Mouse (Mus musculus) CH12.LX (cell line): ENCODE results near the gene Gm40460. TPM values are rescaled to one million over a fixed set of nuclear protein-coding genes. Genes with fewer than 3 reads are reported as not detected.
"Not testable (repeated sequence)": the region's sequence is repeated elsewhere in the genome, so short reads cannot be mapped to it uniquely, and the experiment has no call there.

Experiments used
- DNase-seq: peaks from one replicate; pipeline ENCODE4 v3.0.0-alpha.2; 2013; ENCODE audit errors: extremely low read depth
- H3K27ac ChIP-seq: 2 replicates; pipeline ENCODE4 v1.5.1; 2012; ENCODE audit warnings: low read depth, mild to moderate bottlenecking, control low read depth, moderate library complexity; ENCODE audit not compliant: insufficient read depth
- H3K27me3 ChIP-seq: replicated peaks from 2 replicates; pipeline ENCODE3; 2012; ENCODE audit warnings: inconsistent platforms
- H3K36me3 ChIP-seq, 2 experiments: replicated peaks in 1 of 2; 2 replicates each; pipeline versions ENCODE3 to v1.6.1; 2012; ENCODE audit warnings: inconsistent platforms in 1 of 2, low read length in 1 of 2, mild to moderate bottlenecking in 1 of 2, mixed read lengths in 1 of 2, moderate library complexity in 1 of 2; ENCODE audit not compliant: control insufficient read depth in 1 of 2, insufficient read depth in 1 of 2
- H3K4me1 ChIP-seq, 2 experiments: 2 replicates each; pipeline ENCODE4 v1.6.1; 2012; ENCODE audit warnings: inconsistent platforms in 1 of 2, moderate library complexity in 1 of 2; ENCODE audit not compliant: insufficient read depth in 2 of 2, control insufficient read depth in 1 of 2
- H3K4me2 ChIP-seq: 2 replicates; pipeline ENCODE4 v1.6.1; 2012; ENCODE audit warnings: low read depth, mild to moderate bottlenecking, control low read depth; ENCODE audit not compliant: poor library complexity, insufficient read depth, severe bottlenecking
- H3K4me3 ChIP-seq, 3 experiments: fragments of 150-350 bp in 1 of 3; sonication (generic) in 1 of 3; replicated peaks in 1 of 3; 2 replicates each; pipeline versions ENCODE3 to v1.5.1; 2011 to 2012; ENCODE audit warnings: low read depth in 2 of 3, low read length in 2 of 3, mild to moderate bottlenecking in 2 of 3, moderate library complexity in 2 of 3, control low read depth in 1 of 3, improper control_type of control experiment in 1 of 3, inconsistent platforms in 1 of 3, mixed read lengths in 1 of 3; ENCODE audit not compliant: poor library complexity in 1 of 3
- H3K79me2 ChIP-seq: replicated peaks from 2 replicates; pipeline ENCODE4 v1.6.1; 2012; ENCODE audit warnings: mild to moderate bottlenecking, moderate library complexity; ENCODE audit not compliant: control insufficient read depth, poor library complexity, insufficient read depth, severe bottlenecking; ENCODE audit errors: extremely low read depth
- H3K9ac ChIP-seq: 2 replicates; pipeline ENCODE4 v1.6.1; 2012; ENCODE audit warnings: low read depth, mild to moderate bottlenecking, control low read depth, moderate library complexity; ENCODE audit not compliant: insufficient read depth
- H3K9me3 ChIP-seq: replicated peaks from 2 replicates; pipeline ENCODE3; 2012; ENCODE audit warnings: low read length, inconsistent platforms, mixed read lengths
- BHLHE40 ChIP-seq: IDR thresholded peaks from 2 replicates; pipeline ENCODE4 v1.6.1; 2011; ENCODE audit warnings: mild to moderate bottlenecking, low read depth, low read length, improper control_type of control experiment
- CHD1 ChIP-seq: IDR thresholded peaks from 2 replicates; pipeline ENCODE4 v1.6.1; 2012; ENCODE audit warnings: low read depth, low read length, improper control_type of control experiment, inconsistent platforms
- CHD2 ChIP-seq: IDR thresholded peaks from 2 replicates; pipeline ENCODE4 v1.6.1; 2011; ENCODE audit warnings: low read length, improper control_type of control experiment
- CTCF ChIP-seq, 2 experiments: IDR thresholded peaks in 1 of 2; conservative IDR thresholded peaks in 1 of 2; 2 replicates each; pipeline ENCODE4 v1.5.1; 2011 to 2012; ENCODE audit warnings: low read depth in 2 of 2, low read length in 2 of 2, improper control_type of control experiment in 1 of 2, inconsistent platforms in 1 of 2, mild to moderate bottlenecking in 1 of 2, moderate library complexity in 1 of 2
- E2F4 ChIP-seq: IDR thresholded peaks from 2 replicates; pipeline ENCODE4 v1.6.1; 2011; ENCODE audit warnings: low read depth, low read length, improper control_type of control experiment; ENCODE audit not compliant: insufficient replicate concordance
- ELF1 ChIP-seq: IDR thresholded peaks from 2 replicates; pipeline ENCODE4 v1.6.1; 2014; ENCODE audit warnings: low read depth, mild to moderate bottlenecking, inconsistent platforms, low read length, improper control_type of control experiment
- EP300 ChIP-seq: IDR thresholded peaks from 2 replicates; pipeline ENCODE4 v1.6.1; 2011; ENCODE audit warnings: low read length, improper control_type of control experiment
- HCFC1 ChIP-seq: IDR thresholded peaks from 2 replicates; pipeline ENCODE4 v1.6.1; 2012; ENCODE audit warnings: low read depth, mild to moderate bottlenecking, inconsistent platforms, low read length, improper control_type of control experiment
- IRF4 ChIP-seq: IDR thresholded peaks from 2 replicates; pipeline ENCODE4 v1.6.1; 2014; ENCODE audit warnings: low read depth, mild to moderate bottlenecking, inconsistent platforms, low read length, improper control_type of control experiment
- JUND ChIP-seq: conservative IDR thresholded peaks from 2 replicates; pipeline ENCODE4 v1.6.1; 2011; ENCODE audit warnings: low read depth, low read length, improper control_type of control experiment
- KAT2A ChIP-seq: IDR thresholded peaks from 2 replicates; pipeline ENCODE4 v1.6.1; 2012; ENCODE audit warnings: low read length, improper control_type of control experiment, inconsistent platforms; ENCODE audit not compliant: insufficient replicate concordance
- MAFK ChIP-seq: IDR thresholded peaks from 2 replicates; pipeline ENCODE4 v1.6.1; 2011; ENCODE audit warnings: low read length, improper control_type of control experiment; ENCODE audit not compliant: insufficient replicate concordance
- MAZ ChIP-seq: IDR thresholded peaks from 2 replicates; pipeline ENCODE4 v1.6.1; 2012; ENCODE audit warnings: low read depth, mild to moderate bottlenecking, inconsistent platforms, low read length, improper control_type of control experiment, moderate library complexity
- NELFE ChIP-seq: IDR thresholded peaks from 2 replicates; pipeline ENCODE4 v1.6.1; 2011; ENCODE audit warnings: low read depth, low read length, improper control_type of control experiment
- NRF1 ChIP-seq: IDR thresholded peaks from 2 replicates; pipeline ENCODE4 v1.6.1; 2014; ENCODE audit warnings: low read depth, mild to moderate bottlenecking, inconsistent platforms, low read length, improper control_type of control experiment, moderate library complexity
- PAX5 ChIP-seq: IDR thresholded peaks from 2 replicates; pipeline ENCODE4 v1.6.1; 2012; ENCODE audit warnings: low read length, inconsistent platforms, mixed read lengths
- RAD21 ChIP-seq: IDR thresholded peaks from 2 replicates; pipeline ENCODE4 v1.6.1; 2011; ENCODE audit warnings: low read depth, mild to moderate bottlenecking, low read length, improper control_type of control experiment, moderate library complexity
- SMC3 ChIP-seq: IDR thresholded peaks from 2 replicates; pipeline ENCODE4 v1.6.1; 2011; ENCODE audit warnings: low read depth, low read length, improper control_type of control experiment
- TCF12 ChIP-seq: IDR thresholded peaks from 2 replicates; pipeline ENCODE4 v1.6.1; 2014; ENCODE audit warnings: low read depth, mild to moderate bottlenecking, inconsistent platforms, low read length, improper control_type of control experiment
- ZKSCAN1 ChIP-seq: IDR thresholded peaks from 2 replicates; pipeline ENCODE4 v1.6.1; 2012; ENCODE audit warnings: low read depth, inconsistent platforms, low read length, improper control_type of control experiment, borderline replicate concordance
- ZNF384 ChIP-seq: IDR thresholded peaks from 2 replicates; pipeline ENCODE4 v1.6.1; 2012; ENCODE audit warnings: low read depth, low read length, improper control_type of control experiment, inconsistent platforms
- dilution Hi-C: fragments of 300-500 bp; cut with MboI; formaldehyde crosslinking; loops from 2 replicates; pipeline ENCODE4 v1.14.3; 2020; ENCODE audit warnings: low sequenced_read_pairs; ENCODE audit not compliant: extremely low pct_unique_long_range_greater_than_20kb, extremely low pct_ligation_motif_present
- in situ Hi-C: fragments of 300-500 bp; cut with MboI; formaldehyde crosslinking; loops from 3 replicates; pipeline ENCODE4 v1.14.3; 2019; ENCODE audit warnings: low sequenced_read_pairs, low pct_ligation_motif_present, low pct_unique_long_range_greater_than_20kb, mixed read lengths
- polyA plus RNA-seq: library from polyadenylated mRNA; unstranded; fragments of >175 nt; gene quantifications from 2 replicates; pipeline ENCODE4 v1.2.1, GENCODE M21; 2012; ENCODE audit warnings: low read depth; ENCODE audit not compliant: insufficient read length
- total RNA-seq, 2 experiments: library from RNA; depleted of rRNA; stranded (reverse); fragments of 300-350 nt in 1 of 2; fragments of >200 nt in 1 of 2; gene quantifications; 2 replicates each; pipeline ENCODE4 v1.2.3; 2012 to 2014

The Gm40460 gene
- total and polyA plus RNA-seq, 3 experiments = not detected

DNA sequence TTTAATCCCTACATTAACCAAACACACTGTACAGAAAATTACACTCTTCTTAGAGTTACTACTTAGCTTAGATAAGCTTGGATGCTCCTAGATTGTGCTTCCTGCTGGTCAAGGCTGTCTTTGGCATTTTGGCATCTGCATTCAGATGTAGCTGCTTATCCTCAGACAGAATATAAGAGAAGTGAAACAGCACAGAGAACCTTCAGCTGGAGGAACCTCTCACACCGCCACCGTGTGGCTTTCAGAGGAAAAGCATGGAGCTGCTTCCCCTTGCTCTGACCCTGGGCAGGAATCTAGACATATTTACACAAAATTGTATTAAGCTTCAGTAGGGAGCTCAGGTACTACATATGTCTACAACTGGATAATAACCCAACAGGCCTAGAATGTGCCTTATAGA is 14.6 kb upstream of the Gm40460 start:
- Histone ChIP-seq H3K9me3 (no peaks in the 10 kb centered on the region), H3K4me2 (no peak overlapping the region), H3K4me1 (no peaks in the 10 kb centered on the region; a peak in 1 of 4 replicates), H3K79me2 (no peaks in the 10 kb centered on the region), H3K9ac (no peak overlapping the region), H3K27ac (no peak overlapping the region), H3K4me3 (no peak overlapping the region), H3K27me3 (peaks cover 42% of the 10 kb centered on the region), H3K36me3 (no peaks in the 10 kb centered on the region)
- no peak for TF ChIP-seq HCFC1
- TF ChIP-seq NELFE = 0 out of 2 replicates have a peak, but pooled peaks have one; percentile 23
- peak; percentile 45; the same call in 1 of the 2 replicates for TF ChIP-seq EP300
- peak; percentile 53 for TF ChIP-seq SMC3
- TF ChIP-seq IRF4 = 0 out of 2 replicates have a peak, but pooled peaks have one; percentile 64
- TF ChIP-seq CTCF (conservative IDR thresholded peaks at IDR 0.05 in 1 of 2, IDR thresholded peaks at IDR 0.05 in 1 of 2; ENCODE audit: low read depth in 2 of 2, low read length in 2 of 2) = peak; percentile 22 to 76
- no peak for TF ChIP-seq NRF1
- peak; percentile 25 for TF ChIP-seq RAD21
- dilution Hi-C loops = no loop called here
- DNase-seq = peak; percentile 36
- in situ Hi-C loops = no loop called here

DNA sequence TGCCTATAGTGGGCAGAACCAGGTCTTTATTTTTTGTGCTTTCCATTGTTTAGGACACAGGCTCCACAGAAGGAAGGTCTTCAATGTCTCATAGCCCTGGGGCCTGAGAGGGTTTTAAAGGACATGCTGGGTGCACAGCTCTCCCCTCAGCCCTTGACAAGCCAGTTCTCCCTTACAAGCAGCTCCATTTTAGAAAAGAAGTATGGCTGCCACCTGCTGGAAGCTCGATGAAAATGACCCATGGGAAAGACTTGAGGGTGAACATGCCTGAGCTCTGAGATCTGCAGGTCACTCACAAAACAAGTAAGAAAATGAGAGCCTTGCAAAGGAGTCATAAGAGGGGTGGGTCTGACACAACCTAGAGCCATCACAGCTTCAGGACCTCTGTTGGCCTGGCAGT is 8.9 kb upstream of the Gm40460 start:
- TF ChIP-seq CHD2 (no peak), RAD21 (peak; percentile 42), CTCF (conservative IDR thresholded peaks at IDR 0.05 in 1 of 2, IDR thresholded peaks at IDR 0.05 in 1 of 2; ENCODE audit: low read depth in 2 of 2, low read length in 2 of 2) (peak in 1 of 2 experiments; percentile 67; a peak in 2 of 4 replicates), MAZ (no peak), SMC3 (peak; percentile 39; the same call in 1 of the 2 replicates), TCF12 (no peak), JUND (no peak), KAT2A (no peak)
- H3K36me3 ChIP-seq = no peaks in the 10 kb centered on the region
- H3K9me3 ChIP-seq = no peaks in the 10 kb centered on the region
- in situ Hi-C loops (no loop called here), dilution Hi-C loops (no loop called here)
- no peak overlapping the region for H3K4me2 ChIP-seq
- peak; percentile 16 for DNase-seq
- no peak overlapping the region for H3K9ac ChIP-seq
- no peak overlapping the region for H3K4me3 ChIP-seq
- no peak overlapping the region for H3K27ac ChIP-seq
- H3K4me1 ChIP-seq = no peaks in the 10 kb centered on the region
- H3K79me2 ChIP-seq = no peaks in the 10 kb centered on the region
- peaks cover 73% of the 10 kb centered on the region for H3K27me3 ChIP-seq

DNA sequence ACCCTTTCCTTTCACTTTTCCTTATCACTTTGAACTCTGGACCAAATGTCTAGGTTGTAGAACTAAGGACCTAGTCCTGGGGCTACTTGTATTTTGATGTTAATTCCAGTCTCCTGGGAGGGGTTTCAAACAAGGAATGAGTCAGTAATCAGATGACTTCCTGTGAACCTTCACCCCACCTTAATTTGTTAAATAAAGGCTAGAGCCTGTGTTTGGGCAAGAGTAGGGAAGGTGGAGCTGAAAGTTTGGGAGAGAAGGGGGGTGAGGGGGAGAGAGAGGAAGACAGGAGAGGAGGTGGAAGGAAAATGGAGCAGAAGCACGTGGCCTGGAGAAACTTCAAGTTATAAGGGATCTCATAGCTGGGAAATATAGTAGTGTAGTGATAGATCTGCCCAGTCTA is 9.3 kb downstream of the Gm40460 start:
- H3K27me3 ChIP-seq = peaks cover 52% of the 10 kb centered on the region
- no peaks in the 10 kb centered on the region for H3K4me1 ChIP-seq
- in situ Hi-C loops (no loop called here), dilution Hi-C loops (no loop called here)
- H3K4me2 ChIP-seq = no peak overlapping the region
- no peak overlapping the region for H3K27ac ChIP-seq
- no peak for DNase-seq
- no peak overlapping the region for H3K9ac ChIP-seq
- H3K9me3 ChIP-seq = peaks cover 14% of the 10 kb centered on the region
- H3K4me3 ChIP-seq = no peak overlapping the region
- H3K36me3 ChIP-seq = no peaks in the 10 kb centered on the region
- TF ChIP-seq ZNF384 = no peak
- TF ChIP-seq MAFK = no peak
- TF ChIP-seq CHD1 = no peak
- TF ChIP-seq ELF1 = no peak
- TF ChIP-seq PAX5 = no peak
- TF ChIP-seq MAZ = no peak
- TF ChIP-seq E2F4 = no peak
- TF ChIP-seq ZKSCAN1 = no peak
- TF ChIP-seq BHLHE40 = no peak
- no peaks in the 10 kb centered on the region for H3K79me2 ChIP-seq

DNA sequence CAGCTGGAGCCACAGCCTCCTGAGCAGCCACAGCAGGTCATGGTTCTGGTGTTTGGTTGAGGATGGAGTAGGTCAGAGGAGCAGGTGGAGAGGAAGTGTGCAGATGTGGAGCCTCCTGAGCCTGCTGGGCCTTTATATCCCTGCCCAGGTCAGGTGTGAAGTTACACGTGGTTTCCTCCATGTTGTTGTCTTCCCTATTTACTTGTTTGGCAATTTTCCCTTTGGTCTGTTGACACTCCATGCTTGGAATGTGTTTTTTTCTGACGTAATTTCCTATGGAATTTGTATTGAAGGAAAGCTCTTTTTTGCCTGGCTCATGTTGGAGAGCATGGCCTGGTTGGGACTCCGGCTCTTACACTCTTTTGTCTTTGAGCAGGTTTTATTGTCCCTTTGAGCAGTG is 11.0 kb downstream of the Gm40460 start, which contains the start of gene Krtap5-5:
Gene Krtap5-5 (minus strand): TSS at position 101 of the 400 bp plus-strand sequence.
- in situ Hi-C loops, H3K4me2 ChIP-seq, H3K4me1 ChIP-seq, H3K9me3 ChIP-seq, H3K79me2 ChIP-seq, H3K4me3 ChIP-seq, H3K27ac ChIP-seq, DNase-seq, H3K36me3 ChIP-seq, H3K9ac ChIP-seq, dilution Hi-C loops: not testable (repeated sequence)
- peaks cover 63% of the 10 kb centered on the region for H3K27me3 ChIP-seq
